Mouse (Mus musculus): ENCODE measurements around the gene Colgalt2.

GRCm38 (mm10) chr1:152423052-152423451, 23.4 kb downstream of the Colgalt2 start:
- no peak for TF ChIP-seq CTCF (IDR thresholded peaks at IDR 0.05; ENCODE audit: borderline replicate concordance, extremely low read depth, insufficient read depth, insufficient read length)
- no peak for TF ChIP-seq POLR2A (IDR thresholded peaks at IDR 0.05; ENCODE audit: borderline replicate concordance, extremely low read depth, insufficient read depth, insufficient read length, poor library complexity, severe bottlenecking)
